Mouse (Mus musculus) heart, embryonic 16.5 days (tissue): ENCODE results near the gene Bcl2l14. TPM values are rescaled to one million over a fixed set of nuclear protein-coding genes. Genes with fewer than 3 reads are reported as not detected.

Experiments
- ATAC-seq: fragments of 200-750 bp; cut with Nextera tagmentation; replicated peaks from 2 replicates; pipeline ENCODE4 v1.8.0; 2017; ENCODE audit warnings: moderate number of reproducible peaks; ENCODE audit not compliant: insufficient read depth, low FRiP score; ENCODE audit errors: extremely low read depth
- H3K27ac ChIP-seq: fragments of 300-500 bp; sonication (generic); 2 replicates; pipeline ENCODE4 v1.5.1; 2014; ENCODE audit warnings: mild to moderate bottlenecking, low read length, control low read depth, moderate library complexity
- H3K27me3 ChIP-seq: fragments of 300-500 bp; sonication (generic); 2 replicates; pipeline ENCODE4 v1.6.1; 2014; ENCODE audit warnings: low read length, mixed read lengths; ENCODE audit not compliant: control insufficient read depth, insufficient read depth
- H3K36me3 ChIP-seq: fragments of 300-500 bp; sonication (generic); 2 replicates; pipeline ENCODE4 v1.6.1; 2014; ENCODE audit not compliant: control insufficient read depth, insufficient read depth
- H3K4me1 ChIP-seq: fragments of 300-500 bp; sonication (generic); 2 replicates; pipeline ENCODE4 v1.6.1; 2014; ENCODE audit warnings: low read length, mixed read lengths; ENCODE audit not compliant: control insufficient read depth, insufficient read depth
- H3K4me2 ChIP-seq: fragments of 300-500 bp; sonication (generic); 2 replicates; pipeline ENCODE4 v1.6.1; 2014; ENCODE audit warnings: low read depth, mild to moderate bottlenecking, control low read depth, low read length
- H3K4me3 ChIP-seq: fragments of 300-500 bp; sonication (generic); 2 replicates; pipeline ENCODE4 v1.5.1; 2014; ENCODE audit warnings: mild to moderate bottlenecking, control low read depth, low read length
- H3K9ac ChIP-seq: fragments of 300-500 bp; sonication (generic); 2 replicates; pipeline ENCODE4 v1.6.1; 2014; ENCODE audit warnings: low read length, control low read depth
- H3K9me3 ChIP-seq: fragments of 300-500 bp; sonication (generic); replicated peaks from 2 replicates; pipeline ENCODE4 v1.6.1; 2016; ENCODE audit warnings: low read length; ENCODE audit not compliant: control insufficient read depth
- WGBS: fragments of 180-500 bp; shearing (Covaris S2); extraction: QIAGEN DNeasy Blood & Tissue Kit; methylation state at CpG from one replicate; pipeline ENCODE4 v1.1.7; 2014; 5-methylcytosine and 5-hydroxymethylcytosine counted together
- polyA plus RNA-seq: library from polyadenylated mRNA; unstranded; fragments of >200 nt; fragmentation: Nextera tagmentation; extraction: Ambion mirVana; gene quantifications from 2 replicates; pipeline ENCODE4 v1.2.1, GENCODE M21; 2015

Bcl2l14 gene
- polyA plus RNA-seq, 1 experiment from 2014 or later = 5.2 TPM

- no peak overlapping the region for H3K4me3 ChIP-seq
- H3K27me3 ChIP-seq = no peaks in the 10 kb centered on the region; the same call in 1 of the 2 replicates
- no peak overlapping the region for H3K9ac ChIP-seq
- no peaks in the 10 kb centered on the region for H3K36me3 ChIP-seq
- H3K9me3 ChIP-seq = no peaks in the 10 kb centered on the region
- no peak for ATAC-seq
- WGBS = 61% methylated on average over 12 of the region's 12 CpGs
- H3K4me2 ChIP-seq = no peak overlapping the region
- H3K27ac ChIP-seq = peak overlapping the region; percentile 69
- peaks cover 9% of the 10 kb centered on the region; the same call in 1 of the 2 replicates for H3K4me1 ChIP-seq
These were observed 28.5 kb upstream of the Bcl2l14 start for GRCm38 (mm10) chr6:134367366-134368281.

GRCm38 (mm10) chr6:134372946-134373345, 23.2 kb upstream of the Bcl2l14 start:
- Histone ChIP-seq H3K4me1 (no peaks in the 10 kb centered on the region), H3K27ac (no peak overlapping the region), H3K9me3 (no peaks in the 10 kb centered on the region), H3K27me3 (no peaks in the 10 kb centered on the region), H3K4me3 (no peak overlapping the region), H3K4me2 (no peak overlapping the region), H3K36me3 (no peaks in the 10 kb centered on the region), H3K9ac (no peak overlapping the region)
- ATAC-seq = no peak
- 43% methylated on average over 2 of the region's 2 CpGs for WGBS

- no peaks in the 10 kb centered on the region for H3K4me1 ChIP-seq
- H3K36me3 ChIP-seq = no peaks in the 10 kb centered on the region
- H3K27me3 ChIP-seq = no peaks in the 10 kb centered on the region
- ATAC-seq = no peak
- peaks cover 3% of the 10 kb centered on the region; the same call in 1 of the 2 replicates for H3K9me3 ChIP-seq
- WGBS = 59% methylated on average over 5 of the region's 5 CpGs
- H3K9ac ChIP-seq = no peak overlapping the region
- no peak overlapping the region for H3K27ac ChIP-seq
- no peak overlapping the region for H3K4me2 ChIP-seq
- H3K4me3 ChIP-seq = no peak overlapping the region
These were observed 18.9 kb upstream of the Bcl2l14 start for GRCm38 (mm10) chr6:134377201-134377600.

- Histone ChIP-seq H3K9me3 (peaks cover 3% of the 10 kb centered on the region; the same call in 1 of the 2 replicates), H3K4me1 (no peaks in the 10 kb centered on the region), H3K36me3 (no peaks in the 10 kb centered on the region), H3K27ac (no peak overlapping the region), H3K27me3 (no peaks in the 10 kb centered on the region), H3K9ac (no peak overlapping the region), H3K4me3 (no peak overlapping the region), H3K4me2 (no peak overlapping the region)
- WGBS = 66% methylated on average over 3 of the region's 3 CpGs
- ATAC-seq = no peak
These were observed 18.3 kb upstream of the Bcl2l14 start for GRCm38 (mm10) chr6:134377856-134378255.

GRCm38 (mm10) chr6:134381462-134381861, 14.7 kb upstream of the Bcl2l14 start:
- 77% methylated on average over 6 of the region's 6 CpGs for WGBS
- Histone ChIP-seq H3K4me3 (no peak overlapping the region), H3K27me3 (no peaks in the 10 kb centered on the region), H3K36me3 (no peaks in the 10 kb centered on the region), H3K4me1 (no peaks in the 10 kb centered on the region), H3K9me3 (peaks cover 3% of the 10 kb centered on the region; the same call in 1 of the 2 replicates), H3K27ac (no peak overlapping the region), H3K9ac (no peak overlapping the region), H3K4me2 (no peak overlapping the region)
- ATAC-seq = no peak

GRCm38 (mm10) chr6:134385931-134386330, 10.2 kb upstream of the Bcl2l14 start:
- no peaks in the 10 kb centered on the region for H3K4me1 ChIP-seq
- H3K36me3 ChIP-seq = no peaks in the 10 kb centered on the region
- H3K27me3 ChIP-seq = no peaks in the 10 kb centered on the region
- no peak overlapping the region for H3K4me2 ChIP-seq
- WGBS = 87% methylated on average over 6 of the region's 6 CpGs
- H3K9ac ChIP-seq = no peak overlapping the region
- no peaks in the 10 kb centered on the region for H3K9me3 ChIP-seq
- no peak overlapping the region for H3K4me3 ChIP-seq
- no peak overlapping the region for H3K27ac ChIP-seq
- no peak for ATAC-seq

- Histone ChIP-seq H3K4me2 (no peak overlapping the region), H3K9ac (no peak overlapping the region), H3K27me3 (no peaks in the 10 kb centered on the region), H3K4me3 (no peak overlapping the region), H3K4me1 (no peaks in the 10 kb centered on the region), H3K36me3 (no peaks in the 10 kb centered on the region), H3K27ac (no peak overlapping the region), H3K9me3 (no peaks in the 10 kb centered on the region)
- 84% methylated on average over 10 of the region's 10 CpGs for WGBS
- no peak for ATAC-seq
These were observed 8.7 kb upstream of the Bcl2l14 start for GRCm38 (mm10) chr6:134387396-134387795.

GRCm38 (mm10) chr6:134388424-134389110, 7.6 kb upstream of the Bcl2l14 start:
- Histone ChIP-seq H3K9ac (no peak overlapping the region), H3K36me3 (no peaks in the 10 kb centered on the region), H3K9me3 (no peaks in the 10 kb centered on the region), H3K4me2 (no peak overlapping the region), H3K4me3 (no peak overlapping the region), H3K4me1 (no peaks in the 10 kb centered on the region), H3K27me3 (no peaks in the 10 kb centered on the region), H3K27ac (no peak overlapping the region)
- no peak for ATAC-seq
- WGBS = 77% methylated on average over 24 of the region's 24 CpGs
